Mouse (Mus musculus) bone marrow macrophage, adult 2 months (primary cell): Measurements from ENCODE around the gene Gm20671. TPM values are rescaled to one million over a fixed set of nuclear protein-coding genes. Genes with fewer than 3 reads are reported as not detected.

Experiments used
- H3K27ac ChIP-seq: 2 replicates; pipeline ENCODE4 v1.5.1; 2012; ENCODE audit warnings: low read depth, low read length; ENCODE audit not compliant: insufficient read depth
- H3K4me1 ChIP-seq: 2 replicates; pipeline ENCODE4 v1.6.1; 2012; ENCODE audit warnings: low read length; ENCODE audit not compliant: control insufficient read depth, insufficient read depth
- H3K4me3 ChIP-seq: 2 replicates; pipeline ENCODE4 v1.5.1; 2012; ENCODE audit warnings: mild to moderate bottlenecking, low read length, moderate library complexity; ENCODE audit not compliant: insufficient read depth
- CTCF ChIP-seq: IDR thresholded peaks from 2 replicates; pipeline ENCODE4 v1.5.1; 2012; ENCODE audit warnings: low read depth, mild to moderate bottlenecking, low read length, moderate library complexity
- POLR2A ChIP-seq: IDR thresholded peaks from 2 replicates; pipeline ENCODE4 v1.6.1; 2012; ENCODE audit warnings: mild to moderate bottlenecking, low read depth, low read length, borderline replicate concordance
- polyA plus RNA-seq: library from polyadenylated mRNA; stranded (reverse); fragments of >200 nt; gene quantifications from 2 replicates; pipeline ENCODE4 v1.2.4, GENCODE M21; 2012; ENCODE audit not compliant: missing spikeins, insufficient read depth, insufficient read length

Gm20671 gene
- polyA plus RNA-seq, 1 experiment: not detected

- TF ChIP-seq CTCF: no peak
- no peak for TF ChIP-seq POLR2A
- Histone ChIP-seq H3K27ac (no peak overlapping the region), H3K4me1 (peaks cover 12% of the 10 kb centered on the region), H3K4me3 (no peak overlapping the region)
Measured at GRCm38 (mm10) chr5:32693411-32693810, 133.5 kb downstream of the Gm20671 start.

Other genes starting within 250 kb of the Gm20671 start
- not detected in 2 replicates for gene Yes1, start 215.9 kb downstream of the Gm20671 start, polyA plus RNA-seq
- 103 and 109 TPM in 2 replicates for gene Pisd, start 41.5 kb downstream of the Gm20671 start, polyA plus RNA-seq
- 20.8 and 27.5 TPM in 2 replicates for gene Prr14l, start 27.1 kb upstream of the Gm20671 start, polyA plus RNA-seq
- gene Depdc5, start 36.6 kb upstream of the Gm20671 start, polyA plus RNA-seq: 16.7 and 21.0 TPM in 2 replicates
- gene Ywhah, start 191.7 kb upstream of the Gm20671 start, polyA plus RNA-seq: 452 and 507 TPM in 2 replicates